Mouse (Mus musculus) brain, adult 2 months (tissue): Measurements from ENCODE around the gene Alg14.

Experiments
- DNase-seq: peaks from one replicate; pipeline ENCODE4 v3.0.0; 2011; ENCODE audit warnings: low read depth, low spot score

Alg14 gene

DNA sequence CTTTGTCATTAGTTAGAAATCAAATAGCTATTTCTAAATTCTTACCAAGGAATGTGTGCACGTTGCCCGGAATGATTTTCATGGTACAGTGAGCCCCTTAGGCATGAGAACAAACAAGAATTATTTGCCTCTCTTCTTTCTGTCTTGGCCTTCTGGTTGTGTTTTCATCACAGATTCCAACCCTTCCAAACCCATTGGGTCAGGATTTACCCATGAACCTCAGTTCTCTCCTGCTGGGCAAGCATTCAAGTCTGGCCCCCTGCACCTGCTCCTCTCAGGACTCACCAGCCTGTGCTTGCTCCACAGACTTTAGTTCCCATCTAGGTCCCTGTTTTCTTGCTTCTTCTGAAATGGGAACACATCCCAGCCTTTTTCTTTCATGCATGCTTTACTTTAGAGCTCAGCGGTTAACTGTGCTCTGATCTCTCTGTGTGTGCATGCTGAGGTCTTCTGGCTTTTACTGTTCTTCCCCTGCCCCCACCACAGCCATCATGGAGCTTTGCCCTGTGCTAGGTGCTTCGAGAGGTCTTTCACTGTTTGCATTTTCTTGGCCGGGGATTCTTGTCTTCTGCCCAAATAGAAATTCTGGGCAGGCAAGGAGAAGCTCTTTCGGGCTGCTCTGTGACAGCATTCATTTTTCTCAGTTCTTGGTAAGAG lies 44.8 kb downstream of the Alg14 start:
- no peak for DNase-seq

DNA sequence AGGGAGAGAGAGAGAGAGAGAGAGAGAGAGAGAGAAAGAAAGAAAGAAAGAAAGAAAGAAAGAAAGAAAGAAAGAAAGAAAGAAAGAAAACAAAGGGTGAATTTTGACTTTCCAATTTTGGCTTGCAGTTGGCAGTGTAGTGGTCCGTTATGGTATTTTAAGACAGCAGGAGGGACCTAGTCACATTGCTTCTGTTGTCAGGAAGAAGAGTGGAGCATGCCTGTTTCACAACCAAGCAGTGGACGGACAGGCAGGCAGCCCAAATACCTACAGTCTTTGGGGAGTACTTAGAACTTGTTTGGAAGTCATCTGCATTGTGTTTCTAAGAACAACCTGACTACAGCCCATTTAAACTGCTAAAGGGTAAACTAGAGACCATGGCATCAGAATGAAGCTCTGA lies 47.1 kb downstream of the Alg14 start:
- no peak for DNase-seq

DNA sequence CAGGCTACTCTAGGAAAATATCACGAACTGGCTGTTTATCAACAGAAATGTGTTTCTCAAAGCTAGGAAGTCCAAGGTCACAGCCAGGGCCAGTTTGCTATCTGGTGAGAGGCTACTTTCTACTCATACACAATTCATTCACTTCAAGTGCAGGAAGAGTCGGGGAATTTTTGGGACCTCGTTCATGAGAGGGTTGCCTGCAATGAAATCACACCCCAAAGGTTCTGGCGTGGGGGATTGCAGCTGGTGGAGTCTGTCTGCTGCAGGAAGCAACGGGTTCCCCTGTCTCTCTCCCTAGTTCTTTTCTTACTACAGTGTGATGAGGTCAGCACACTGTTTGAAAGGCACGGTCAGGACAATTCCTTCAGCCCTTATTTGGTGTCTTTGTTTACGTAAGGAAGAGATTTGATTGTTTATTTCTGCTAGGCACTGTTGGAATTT lies 48.8 kb downstream of the Alg14 start:
- no peak for DNase-seq

DNA sequence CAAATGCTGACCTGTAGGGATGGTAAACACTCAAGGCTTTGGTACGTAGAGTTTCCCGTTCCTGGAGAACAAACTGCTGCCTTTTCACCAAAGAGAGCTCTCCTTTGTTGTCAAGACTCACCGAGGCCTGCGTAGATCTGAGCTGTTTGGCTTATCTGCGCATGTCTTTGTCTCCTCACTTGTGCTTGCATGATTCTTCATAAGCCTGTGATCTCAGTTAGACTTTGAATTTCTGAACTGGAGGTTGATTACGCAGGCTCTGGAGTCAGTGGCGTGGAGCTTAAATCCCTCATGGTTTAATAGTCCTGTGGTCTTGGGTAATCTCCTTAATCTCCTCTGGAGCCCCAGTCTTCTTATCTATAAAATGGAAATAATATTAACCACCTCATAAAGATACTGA lies 51.7 kb downstream of the Alg14 start:
- DNase-seq: no peak

DNA sequence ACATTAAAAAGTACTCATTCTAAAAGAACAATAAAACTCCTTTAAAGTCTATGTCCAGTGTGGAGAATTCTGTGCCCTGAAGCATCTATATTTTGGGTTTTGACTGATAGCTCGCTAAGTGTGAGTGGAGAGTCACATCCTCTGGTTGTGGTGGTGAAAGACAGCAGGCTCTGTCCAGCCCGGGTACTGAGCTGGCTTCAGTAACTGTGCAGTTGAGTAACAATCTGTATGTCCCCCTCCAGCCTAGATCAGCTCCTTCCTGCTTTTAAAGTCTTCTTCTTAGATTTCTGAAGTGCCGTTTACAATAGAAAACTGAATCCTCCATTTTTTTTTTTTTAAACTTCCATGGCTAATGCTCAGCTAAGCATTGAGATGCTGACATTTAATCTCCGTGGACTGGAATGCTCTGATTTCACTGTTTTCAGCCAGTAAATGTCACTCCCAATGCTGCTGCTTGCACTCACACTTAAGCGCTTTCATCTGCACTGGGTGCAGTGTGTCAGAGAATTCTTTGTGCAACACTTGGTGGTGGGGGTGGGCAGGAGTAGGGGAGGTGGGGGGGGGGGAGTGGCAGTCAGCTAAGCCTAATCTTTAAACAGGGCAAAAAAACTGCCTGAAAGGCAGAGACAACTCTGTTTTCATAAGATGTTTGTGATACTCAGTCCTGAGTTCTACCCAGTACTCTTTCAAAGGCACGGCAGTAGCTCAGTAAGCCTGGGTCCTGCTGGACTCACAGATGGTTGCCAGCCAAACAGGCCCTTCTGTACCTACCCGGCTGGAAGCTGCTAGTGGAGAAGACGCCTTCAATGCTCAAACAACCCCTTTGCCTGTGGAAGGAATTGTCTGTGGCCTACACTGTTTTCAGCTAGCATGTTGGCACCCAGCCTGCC lies 52.7 kb downstream of the Alg14 start:
- DNase-seq: no peak

DNA sequence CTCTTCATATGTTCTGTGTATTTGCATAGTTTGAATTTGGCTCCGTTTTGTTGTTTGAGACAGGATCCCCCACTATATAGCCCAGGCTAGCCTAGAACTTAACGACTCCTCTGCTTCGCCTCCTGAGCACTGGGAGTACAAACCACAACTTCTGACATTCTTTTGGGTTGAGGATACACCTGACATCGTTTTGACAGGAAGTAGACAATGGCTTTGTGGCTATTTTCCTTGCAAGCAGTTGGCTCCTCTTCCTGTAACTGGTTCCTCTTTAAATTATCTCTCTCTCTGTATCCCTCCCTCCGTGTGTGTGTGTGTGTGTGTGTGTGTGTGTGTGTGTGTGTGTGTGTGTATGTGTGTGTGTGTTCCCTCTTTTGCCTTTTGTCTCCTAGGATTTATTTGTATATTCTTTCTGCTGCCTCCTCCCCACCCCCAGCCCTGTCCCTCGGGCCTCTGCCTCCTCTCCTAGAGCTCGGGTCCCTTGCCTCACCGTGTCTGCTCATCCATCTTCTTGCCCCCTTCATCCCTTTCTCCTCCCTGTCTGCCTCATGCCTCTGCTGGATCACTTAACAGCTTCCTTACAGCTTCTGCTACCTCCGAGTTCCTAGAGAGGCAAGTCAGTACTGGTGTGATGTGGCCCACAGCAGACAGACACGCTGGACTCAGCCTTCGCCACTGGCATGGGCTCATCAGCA lies 53.5 kb downstream of the Alg14 start:
- no peak for DNase-seq

- DNase-seq: no peak
Observed at GRCm38 (mm10) chr3:121345643-121346000, 54.0 kb downstream of the Alg14 start.

DNA sequence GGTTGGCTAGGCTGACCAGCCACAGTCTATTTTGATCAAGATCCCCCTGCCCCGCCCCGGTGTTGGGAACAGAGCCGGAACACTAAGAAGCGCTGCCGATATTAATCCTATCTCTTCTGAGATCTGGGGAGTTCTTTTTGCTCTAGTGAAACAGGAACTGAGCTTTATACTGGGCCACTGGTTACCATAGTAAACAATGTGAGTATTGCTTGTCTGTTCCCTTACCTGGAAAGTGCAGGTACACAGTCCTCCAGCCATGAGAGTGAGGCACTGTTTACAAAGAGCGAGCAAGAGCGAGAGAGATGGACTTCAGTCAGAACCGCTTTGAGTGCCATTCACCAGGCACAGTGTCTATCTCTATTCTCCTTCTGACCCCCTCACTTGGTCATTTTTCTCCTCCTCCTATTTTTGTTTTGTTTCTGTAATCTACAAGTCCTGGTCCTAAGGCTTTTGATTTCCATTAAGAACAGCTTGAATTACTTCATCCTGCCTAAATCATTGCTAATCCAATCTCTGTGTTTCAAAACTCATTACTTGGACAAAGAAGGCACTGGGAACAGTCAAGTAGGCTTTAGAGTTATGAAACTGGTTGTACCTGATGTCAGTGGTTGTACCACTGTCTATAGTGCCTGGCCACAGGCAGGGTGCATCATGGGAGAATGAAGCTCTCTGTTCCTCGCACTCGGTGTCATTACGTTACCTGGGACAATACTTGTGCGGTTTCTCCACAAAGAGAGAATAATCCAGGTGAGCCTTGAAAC lies 55.1 kb downstream of the Alg14 start:
- no peak for DNase-seq

DNA sequence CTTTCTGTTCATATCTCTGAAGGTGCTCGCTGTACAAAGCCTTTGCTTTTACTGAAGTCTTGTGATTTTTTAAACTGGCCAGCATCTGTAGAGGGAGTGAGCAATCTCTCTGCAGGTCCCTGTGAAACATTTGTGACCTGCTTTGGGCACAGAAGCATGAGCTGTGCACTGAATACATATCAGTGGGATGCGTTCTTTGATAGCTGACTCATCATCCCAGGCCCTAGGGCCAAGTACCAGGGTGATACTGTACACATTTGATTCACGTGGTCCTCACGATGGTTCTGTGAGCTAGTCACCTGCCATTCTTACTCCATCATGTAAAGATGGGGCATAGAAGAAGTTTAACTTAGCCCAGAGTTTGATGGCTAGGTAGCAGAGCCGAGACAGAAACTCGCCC lies 57.2 kb downstream of the Alg14 start:
- no peak for DNase-seq

GRCm38 (mm10) chr3:121349334-121350169 lies 58.0 kb downstream of the Alg14 start:
- peak; percentile 17 for DNase-seq

DNA sequence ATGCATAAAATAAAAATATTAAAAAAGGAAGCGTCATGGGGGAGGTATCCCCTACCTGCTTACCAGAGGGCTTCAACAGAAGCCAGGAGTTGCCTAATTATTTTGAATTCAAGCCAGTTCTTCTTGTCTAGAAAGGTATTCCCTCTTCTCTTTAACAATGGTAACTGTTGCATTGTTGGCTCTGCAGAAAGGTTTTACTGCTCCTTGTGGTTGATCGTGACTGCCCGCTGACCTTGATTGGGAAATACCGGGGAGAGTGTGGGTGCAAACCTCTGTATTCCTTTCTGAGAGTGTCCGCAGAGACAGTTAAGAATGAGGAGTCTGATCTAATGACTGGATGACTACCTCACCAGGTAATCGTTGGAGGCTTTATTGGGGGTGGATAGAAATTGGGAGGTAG lies 59.7 kb downstream of the Alg14 start:
- no peak for DNase-seq

GRCm38 (mm10) chr3:121354281-121354680 lies 62.7 kb downstream of the Alg14 start:
- DNase-seq: no peak

DNA sequence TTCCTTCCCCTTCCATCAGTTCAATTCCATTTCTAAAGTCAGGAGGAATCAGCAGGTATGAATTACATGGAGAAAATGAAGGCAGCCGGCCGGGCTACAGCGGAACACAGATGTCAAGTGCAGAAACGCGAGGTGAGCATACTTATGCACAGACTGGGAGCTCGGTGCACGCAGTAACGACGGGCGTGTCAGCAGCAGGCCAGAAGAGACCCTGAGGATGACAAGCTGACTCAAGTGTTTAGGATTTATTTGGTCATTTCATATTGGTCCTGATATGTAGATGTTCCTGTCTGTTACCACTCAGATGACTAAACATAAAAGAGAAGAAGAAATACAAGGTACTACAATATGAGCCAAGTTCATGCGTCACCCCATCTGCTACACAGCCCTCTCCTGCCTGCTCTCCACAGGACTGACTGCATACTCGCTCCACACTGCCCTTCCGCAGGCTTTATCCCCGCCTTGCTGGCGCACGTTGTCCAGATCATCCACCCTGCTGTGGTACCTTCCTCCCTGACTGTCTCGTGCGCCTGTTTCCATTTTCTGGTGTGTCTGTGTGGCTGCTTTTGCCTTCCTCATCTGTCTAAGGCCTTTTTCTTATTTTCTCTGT lies 63.4 kb downstream of the Alg14 start:
- peak; percentile 88 for DNase-seq

DNA sequence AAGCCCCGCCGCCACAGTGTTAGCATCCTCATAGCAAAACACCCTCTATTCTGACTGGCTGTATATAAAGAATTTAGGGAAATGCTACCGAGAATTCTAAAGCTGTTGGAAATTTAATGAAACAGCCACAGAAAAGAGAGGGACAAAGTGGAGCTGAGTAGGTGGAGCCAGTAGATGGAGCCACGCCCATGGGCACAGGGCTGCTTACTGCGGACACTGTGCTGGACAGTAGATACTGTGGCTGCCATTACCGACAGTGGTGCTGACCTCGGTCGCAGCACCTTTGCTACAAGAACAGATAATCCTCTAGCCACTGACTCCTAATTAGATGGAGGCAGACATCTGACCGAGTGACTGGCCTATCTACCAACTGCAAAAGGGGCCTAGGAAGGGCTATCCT lies 64.0 kb downstream of the Alg14 start:
- no peak for DNase-seq

- DNase-seq: no peak
Observed at GRCm38 (mm10) chr3:121356111-121356510, 64.5 kb downstream of the Alg14 start.

DNA sequence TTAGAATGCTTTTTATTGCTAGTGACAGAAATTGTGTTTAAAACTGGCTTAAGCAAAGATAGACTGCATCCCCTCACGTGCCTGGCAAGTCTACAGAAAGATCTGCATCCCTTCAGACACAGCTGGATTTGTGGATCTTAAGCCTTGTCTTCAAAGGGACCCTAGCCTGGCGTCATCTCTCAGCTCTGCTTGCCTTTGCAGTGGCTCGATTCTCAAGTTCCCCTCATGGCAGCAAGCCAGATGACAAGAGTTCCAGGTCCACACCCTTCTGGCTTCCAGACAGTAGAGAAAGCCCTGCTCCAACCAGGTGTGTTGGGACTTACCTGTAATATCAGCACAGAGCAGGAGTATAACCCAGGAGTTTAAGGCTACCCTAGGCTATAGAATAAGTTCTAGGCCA lies 65.5 kb downstream of the Alg14 start:
- DNase-seq: no peak

GRCm38 (mm10) chr3:121358285-121358684 lies 66.7 kb downstream of the Alg14 start:
- no peak for DNase-seq

GRCm38 (mm10) chr3:121358850-121359249 lies 67.3 kb downstream of the Alg14 start:
- DNase-seq: no peak

GRCm38 (mm10) chr3:121359272-121359671 lies 67.7 kb downstream of the Alg14 start:
- DNase-seq: no peak

- no peak for DNase-seq
Observed at GRCm38 (mm10) chr3:121362002-121362401, 70.4 kb downstream of the Alg14 start.
